Mouse (Mus musculus) megakaryocyte, embryonic 14.5 days (primary cell): ENCODE measurements around the gene Trpc4ap. TPM values are rescaled to one million over a fixed set of nuclear protein-coding genes. Genes with fewer than 3 reads are reported as not detected.

Experiments used
- H3K27me3 ChIP-seq: replicated peaks from 2 replicates; pipeline ENCODE3; 2012; ENCODE audit warnings: inconsistent platforms
- H3K36me3 ChIP-seq: replicated peaks from 2 replicates; pipeline ENCODE3; 2012; ENCODE audit warnings: low read length, inconsistent platforms, mixed read lengths
- H3K4me1 ChIP-seq: 2 replicates; pipeline ENCODE4 v1.6.1; 2012; ENCODE audit warnings: inconsistent platforms
- H3K4me3 ChIP-seq: replicated peaks from 2 replicates; pipeline ENCODE3; 2012; ENCODE audit warnings: moderate library complexity, mild to moderate bottlenecking, inconsistent platforms
- H3K9me3 ChIP-seq: 2 replicates; pipeline ENCODE4 v1.6.1; 2012; ENCODE audit warnings: inconsistent platforms
- FLI1 ChIP-seq: IDR thresholded peaks from 2 replicates; pipeline ENCODE4 v1.6.1; 2012; ENCODE audit warnings: low read length, inconsistent platforms, mixed read lengths
- GATA1 ChIP-seq: IDR thresholded peaks from 3 replicates; pipeline ENCODE4 v1.6.1; 2012; ENCODE audit warnings: mixed read lengths, low read length, inconsistent platforms, borderline replicate concordance
- polyA plus RNA-seq: library from polyadenylated mRNA; stranded (reverse); fragments of >175 nt; gene quantifications from 2 replicates; pipeline ENCODE4 v1.2.3, GENCODE M21; 2012; ENCODE audit warnings: low replicate concordance; ENCODE audit not compliant: insufficient read depth

The Trpc4ap gene
- polyA plus RNA-seq, 1 experiment = 80.8 TPM

DNA sequence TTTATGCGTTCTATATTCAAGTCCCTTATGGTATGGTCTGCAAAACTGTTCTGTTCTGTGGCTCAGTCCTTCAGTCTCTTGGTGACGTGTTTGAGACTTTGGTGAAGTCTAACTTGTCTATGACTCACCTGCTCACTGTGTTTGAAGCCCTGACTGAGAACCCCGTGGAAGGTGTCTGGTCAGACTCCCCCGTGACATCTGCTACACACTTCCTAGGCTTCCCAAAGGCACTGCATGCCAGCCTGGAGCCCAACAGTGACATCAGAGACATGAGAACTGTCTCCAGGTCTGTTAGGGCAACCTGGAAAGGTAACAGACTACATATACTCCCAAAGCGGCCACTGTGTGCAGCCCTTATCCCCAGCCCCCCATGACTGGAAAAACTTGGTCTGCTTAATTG lies 39.6 kb downstream of the Trpc4ap start:
- no peak for TF ChIP-seq GATA1
- no peak for TF ChIP-seq FLI1
- H3K27me3 ChIP-seq = no peaks in the 10 kb centered on the region
- no peaks in the 10 kb centered on the region for H3K4me1 ChIP-seq
- H3K9me3 ChIP-seq = no peaks in the 10 kb centered on the region
- peaks cover 99% of the 10 kb centered on the region for H3K36me3 ChIP-seq
- no peak overlapping the region for H3K4me3 ChIP-seq

DNA sequence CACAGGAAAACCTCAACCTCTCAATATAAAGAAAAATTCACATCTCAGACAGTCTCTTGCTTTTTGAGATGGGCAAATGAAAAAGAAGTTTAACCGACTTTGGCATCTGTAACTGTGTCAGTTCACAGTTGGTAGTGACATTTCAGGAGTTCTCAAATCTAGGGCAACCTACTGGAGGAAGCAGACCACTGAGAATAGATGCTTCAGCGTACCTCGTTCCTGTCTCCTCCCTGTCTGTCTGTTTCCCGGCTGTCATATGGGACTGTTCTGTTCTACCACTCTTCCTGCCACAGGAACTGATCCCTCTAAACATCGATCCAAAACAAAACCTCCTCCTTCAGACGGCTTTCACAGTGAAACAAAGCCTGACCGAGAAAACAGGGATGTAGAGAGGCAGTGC lies 46.4 kb downstream of the Trpc4ap start:
- Histone ChIP-seq H3K4me1 (peaks cover 5% of the 10 kb centered on the region; the same call in 1 of the 2 replicates), H3K36me3 (peaks cover 96% of the 10 kb centered on the region), H3K4me3 (no peak overlapping the region), H3K9me3 (no peaks in the 10 kb centered on the region), H3K27me3 (no peaks in the 10 kb centered on the region)
- TF ChIP-seq FLI1 (no peak), GATA1 (no peak)

DNA sequence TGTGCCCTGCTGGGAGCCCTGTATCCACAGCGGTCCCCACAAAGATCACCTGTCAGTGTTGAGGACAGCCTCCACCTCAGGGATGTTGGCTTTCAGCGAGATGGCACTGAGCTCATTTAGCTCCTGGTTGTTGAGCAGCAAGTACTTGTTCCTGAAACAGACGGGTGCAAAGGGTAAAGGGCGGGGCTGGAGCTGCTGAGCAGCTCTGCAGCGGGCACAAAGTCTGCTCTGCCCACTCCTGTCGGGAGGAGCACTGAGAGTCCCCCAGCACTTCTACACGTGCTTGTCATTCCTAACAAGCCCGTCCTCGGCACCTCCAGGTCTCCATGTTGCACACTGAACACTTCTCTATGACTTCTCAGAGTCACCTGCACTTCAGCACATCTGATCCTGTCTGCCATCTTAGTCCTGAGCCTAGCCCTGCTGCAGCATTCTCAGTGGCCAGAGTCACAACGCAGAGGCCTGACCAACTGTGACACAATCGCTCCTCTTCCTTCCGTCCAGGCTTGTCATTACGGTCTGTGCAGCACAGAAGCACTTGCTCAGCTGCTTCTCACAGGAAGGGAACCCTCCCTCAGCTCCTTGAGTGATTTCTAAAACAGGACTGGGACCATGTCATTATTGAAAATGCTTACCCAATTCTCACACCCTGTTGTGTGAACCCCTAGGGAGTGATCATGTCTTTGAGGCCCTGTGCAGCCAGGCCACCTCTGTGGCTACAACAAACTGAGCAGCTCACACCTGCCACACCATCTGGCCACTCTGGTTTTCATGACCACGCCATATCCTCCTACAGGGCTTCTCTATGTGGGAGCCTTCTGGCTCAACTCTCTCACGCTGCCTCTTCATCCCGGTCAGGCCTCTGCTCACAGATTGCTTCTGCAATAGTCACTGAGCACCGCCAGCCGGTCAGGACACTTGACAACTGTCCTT lies 50.4 kb downstream of the Trpc4ap start:
- TF ChIP-seq GATA1 = no peak
- no peak for TF ChIP-seq FLI1
- H3K4me3 ChIP-seq = no peak overlapping the region
- H3K9me3 ChIP-seq = no peaks in the 10 kb centered on the region
- peaks cover 97% of the 10 kb centered on the region for H3K36me3 ChIP-seq
- H3K4me1 ChIP-seq = peaks cover 5% of the 10 kb centered on the region; the same call in 1 of the 2 replicates
- no peaks in the 10 kb centered on the region for H3K27me3 ChIP-seq

DNA sequence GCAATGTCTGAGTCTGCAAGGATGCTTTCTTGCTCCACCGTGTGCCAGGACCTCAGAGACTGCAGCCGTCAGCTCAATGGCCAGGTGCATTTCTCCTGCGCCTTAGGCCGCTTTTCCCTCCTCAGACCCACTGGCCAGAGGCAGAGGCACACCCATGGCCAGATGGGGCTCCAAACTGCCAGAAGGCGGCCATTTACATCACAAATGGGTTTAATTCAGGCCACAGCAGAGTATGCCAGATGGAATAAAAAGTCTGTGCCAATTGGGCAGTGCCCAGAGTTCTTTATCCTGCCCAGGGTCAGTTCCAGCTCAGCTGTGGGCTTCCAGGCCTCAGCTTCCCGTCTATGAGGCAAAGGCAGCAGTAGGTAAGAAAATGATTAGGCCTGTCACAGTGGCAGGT lies 51.5 kb downstream of the Trpc4ap start:
- H3K4me3 ChIP-seq = no peak overlapping the region
- no peaks in the 10 kb centered on the region for H3K27me3 ChIP-seq
- H3K9me3 ChIP-seq = no peaks in the 10 kb centered on the region
- TF ChIP-seq GATA1 = no peak
- no peak for TF ChIP-seq FLI1
- H3K36me3 ChIP-seq = peaks cover 99% of the 10 kb centered on the region
- no peaks in the 10 kb centered on the region for H3K4me1 ChIP-seq

DNA sequence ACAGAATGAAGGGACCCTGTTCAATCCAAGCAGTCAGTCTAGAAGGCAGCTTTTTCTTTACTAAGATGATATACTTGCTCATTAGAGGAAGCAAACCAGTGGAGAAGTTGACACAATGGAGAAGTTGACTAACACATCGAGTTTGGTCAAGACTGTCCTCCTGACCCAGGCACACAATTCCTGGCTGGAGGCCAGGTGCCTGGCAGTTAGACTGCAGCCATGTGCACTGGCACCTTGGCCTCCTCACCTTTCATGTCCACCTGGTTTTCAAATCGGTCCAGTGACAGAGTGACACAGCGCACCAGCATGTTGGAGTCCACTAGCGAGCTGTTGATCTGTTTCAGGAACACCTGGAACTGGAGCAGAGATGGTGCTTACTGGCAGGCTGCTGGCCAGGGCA lies 54.8 kb downstream of the Trpc4ap start:
- Histone ChIP-seq H3K9me3 (no peaks in the 10 kb centered on the region), H3K4me3 (no peak overlapping the region), H3K36me3 (peaks cover 100% of the 10 kb centered on the region), H3K27me3 (no peaks in the 10 kb centered on the region), H3K4me1 (no peaks in the 10 kb centered on the region)
- TF ChIP-seq GATA1 (no peak), FLI1 (no peak)

DNA sequence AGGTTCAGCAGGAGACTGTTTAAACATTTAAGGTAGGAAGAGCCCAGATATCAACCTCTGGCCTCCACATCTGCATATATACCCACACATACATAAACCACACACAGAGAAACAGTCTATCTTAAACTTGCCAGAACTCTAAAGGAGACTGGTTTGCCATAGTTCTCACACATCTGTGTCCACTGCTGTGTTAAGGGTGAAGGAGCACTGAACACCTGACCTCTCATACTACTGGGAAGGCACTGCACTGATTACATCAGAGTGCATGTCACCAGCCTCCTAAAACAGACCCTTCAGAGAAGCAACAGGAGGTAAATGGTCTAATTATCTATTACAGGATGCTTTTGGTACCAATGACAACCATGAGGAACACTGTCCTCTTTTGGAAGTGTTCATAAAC lies 55.3 kb downstream of the Trpc4ap start:
- no peaks in the 10 kb centered on the region for H3K9me3 ChIP-seq
- H3K4me3 ChIP-seq = no peak overlapping the region
- TF ChIP-seq FLI1 (no peak), GATA1 (no peak)
- H3K27me3 ChIP-seq = no peaks in the 10 kb centered on the region
- peaks cover 100% of the 10 kb centered on the region for H3K36me3 ChIP-seq
- no peaks in the 10 kb centered on the region for H3K4me1 ChIP-seq

DNA sequence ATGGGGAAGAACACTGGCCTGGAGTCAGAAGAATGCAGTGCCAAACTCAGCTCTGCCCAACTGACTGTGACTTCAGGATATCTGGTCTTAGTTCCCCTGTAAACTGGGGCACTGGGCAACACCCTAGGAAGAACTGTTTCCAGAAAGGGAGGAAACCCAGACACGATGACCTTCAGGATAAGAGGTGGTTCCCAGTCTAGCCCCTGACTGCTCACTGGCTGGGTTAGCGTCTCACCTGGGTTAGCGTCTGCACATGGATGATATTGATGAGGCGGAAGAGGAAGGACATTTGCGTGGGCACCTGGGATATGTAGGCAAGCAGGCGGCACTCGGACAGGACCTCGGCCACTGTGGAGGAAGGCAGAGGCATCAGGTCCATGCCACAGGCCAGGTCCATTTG lies 56.2 kb downstream of the Trpc4ap start:
- H3K4me1 ChIP-seq = no peaks in the 10 kb centered on the region
- peaks cover 100% of the 10 kb centered on the region for H3K36me3 ChIP-seq
- H3K4me3 ChIP-seq = no peak overlapping the region
- no peak for TF ChIP-seq FLI1
- TF ChIP-seq GATA1 = no peak
- no peaks in the 10 kb centered on the region for H3K9me3 ChIP-seq
- H3K27me3 ChIP-seq = peaks cover 7% of the 10 kb centered on the region

DNA sequence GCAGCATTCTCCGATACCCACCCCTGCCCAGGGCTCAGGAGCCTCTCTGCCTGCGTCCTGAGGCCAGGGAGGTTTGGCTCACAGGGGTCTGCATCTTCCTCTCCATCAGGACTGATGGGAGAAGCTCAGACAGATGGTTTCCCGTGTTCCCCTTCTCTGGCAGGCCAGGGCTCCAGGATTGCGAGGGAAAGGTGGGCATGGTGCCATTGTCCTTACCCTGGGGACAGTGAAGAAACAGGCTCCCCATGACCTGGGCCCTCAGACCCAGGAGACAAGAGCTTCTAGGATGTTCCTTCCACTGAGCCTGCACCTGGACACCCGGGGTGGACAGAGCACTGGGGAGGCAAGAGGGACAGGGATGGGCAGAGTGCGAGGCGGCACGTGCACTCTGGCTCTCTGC lies 57.6 kb downstream of the Trpc4ap start:
- TF ChIP-seq GATA1 (no peak), FLI1 (no peak)
- Histone ChIP-seq H3K27me3 (peaks cover 21% of the 10 kb centered on the region), H3K9me3 (no peaks in the 10 kb centered on the region), H3K36me3 (peaks cover 96% of the 10 kb centered on the region), H3K4me3 (no peak overlapping the region), H3K4me1 (peaks cover 8% of the 10 kb centered on the region)

DNA sequence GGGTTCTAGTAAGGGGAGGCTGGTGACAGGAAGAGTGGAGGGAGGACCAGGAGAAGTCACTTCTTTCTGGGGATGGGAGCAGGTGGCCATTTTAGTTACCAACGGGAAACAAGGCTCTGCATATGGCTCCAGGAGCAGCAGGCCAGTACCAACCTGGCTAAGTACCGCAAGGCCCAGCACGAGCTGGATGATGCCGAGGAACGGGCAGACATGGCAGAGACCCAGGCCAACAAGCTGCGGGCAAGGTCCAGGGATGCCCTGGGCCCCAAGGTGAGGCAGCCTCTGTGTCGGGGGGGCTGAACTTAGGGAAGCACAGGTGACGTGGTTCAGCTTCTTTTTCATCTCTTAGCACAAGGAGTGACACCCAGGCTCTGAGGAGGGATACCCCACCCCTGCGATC lies 58.5 kb downstream of the Trpc4ap start:
- Histone ChIP-seq H3K27me3 (peaks cover 29% of the 10 kb centered on the region), H3K4me1 (peaks cover 16% of the 10 kb centered on the region)
- no peak for TF ChIP-seq GATA1
- no peak for TF ChIP-seq FLI1

DNA sequence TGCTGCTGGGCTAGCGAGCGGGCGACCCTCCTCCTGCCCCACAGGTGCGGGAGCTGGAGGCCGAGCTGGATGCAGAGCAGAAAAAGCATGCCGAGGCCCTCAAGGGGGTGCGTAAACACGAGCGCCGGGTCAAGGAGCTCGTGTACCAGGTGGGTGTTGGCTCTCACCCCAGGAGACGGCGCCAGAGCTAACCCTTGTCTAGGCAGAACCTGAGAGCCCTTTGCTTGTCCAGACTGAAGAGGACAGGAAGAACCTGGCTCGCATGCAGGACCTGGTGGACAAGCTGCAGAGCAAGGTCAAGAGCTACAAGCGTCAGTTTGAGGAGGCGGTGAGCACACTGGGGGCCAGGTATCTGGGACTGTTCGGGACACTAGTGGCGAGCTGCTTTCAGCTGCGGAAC lies 59.1 kb downstream of the Trpc4ap start:
- peaks cover 22% of the 10 kb centered on the region for H3K4me1 ChIP-seq
- H3K36me3 ChIP-seq = peaks cover 84% of the 10 kb centered on the region
- no peak overlapping the region for H3K4me3 ChIP-seq
- H3K27me3 ChIP-seq = peaks cover 36% of the 10 kb centered on the region
- TF ChIP-seq FLI1 (no peak), GATA1 (no peak)
- H3K9me3 ChIP-seq = no peaks in the 10 kb centered on the region

More for the DNA sequence above, 58.5 kb downstream of the Trpc4ap start:
- H3K36me3 ChIP-seq = peaks cover 87% of the 10 kb centered on the region
- no peaks in the 10 kb centered on the region for H3K9me3 ChIP-seq
- no peak overlapping the region for H3K4me3 ChIP-seq
